Mouse (Mus musculus): ENCODE data around the gene Gm2012. TPM values are rescaled to one million over a fixed set of nuclear protein-coding genes. Genes with fewer than 3 reads are reported as not detected.

Gene Gm2012
- not detected for polyA plus RNA-seq (2014; fragmentation: Illumina TruSeq; extraction: RNeasy Lipid Tissue Mini Kit (QIAGEN cat#74804))

GRCm38 (mm10) chrX:26231255-26231654 is at the start of gene Gm2012:
Gene Gm2012, minus strand, starts transcription at chrX:26231355.

Other genes starting within 250 kb of the Gm2012 start
- not detected for gene Gm5168, start 180.3 kb downstream of the Gm2012 start, polyA plus RNA-seq (2014; fragmentation: Illumina TruSeq; extraction: RNeasy Lipid Tissue Mini Kit (QIAGEN cat#74804))
- not detected for gene Gm2030, start 78.7 kb upstream of the Gm2012 start, polyA plus RNA-seq (2014; fragmentation: Illumina TruSeq; extraction: RNeasy Lipid Tissue Mini Kit (QIAGEN cat#74804))